Mouse (Mus musculus): ENCODE measurements at regions not wholly inside any gene's neighbourhood (a gene's known extent, or its start where the extent isn't known, plus 50 kb on each side); places are given as distances from the start of the nearest gene placed in this dataset.

- TF ChIP-seq TAL1 (IDR thresholded peaks at IDR 0.05; ENCODE audit: low read length) (no peak), GATA1 (IDR thresholded peaks at IDR 0.05; ENCODE audit: low read length) (no peak)
These were observed 321.7 kb upstream of the Ubash3b start for GRCm38 (mm10) chr9:41483218-41483617.
